Mouse (Mus musculus) heart, postnatal 0 days (tissue): ENCODE results near the gene Vangl2.

Experiments
- CTCF ChIP-seq: IDR thresholded peaks from 2 replicates; pipeline ENCODE4 v1.5.1; 2016; ENCODE audit warnings: antibody characterized with exemption, control low read depth, low read depth
- EP300 ChIP-seq: IDR thresholded peaks from 2 replicates; pipeline ENCODE4 v1.6.1; 2016; ENCODE audit warnings: antibody characterized with exemption, low read depth

DNA sequence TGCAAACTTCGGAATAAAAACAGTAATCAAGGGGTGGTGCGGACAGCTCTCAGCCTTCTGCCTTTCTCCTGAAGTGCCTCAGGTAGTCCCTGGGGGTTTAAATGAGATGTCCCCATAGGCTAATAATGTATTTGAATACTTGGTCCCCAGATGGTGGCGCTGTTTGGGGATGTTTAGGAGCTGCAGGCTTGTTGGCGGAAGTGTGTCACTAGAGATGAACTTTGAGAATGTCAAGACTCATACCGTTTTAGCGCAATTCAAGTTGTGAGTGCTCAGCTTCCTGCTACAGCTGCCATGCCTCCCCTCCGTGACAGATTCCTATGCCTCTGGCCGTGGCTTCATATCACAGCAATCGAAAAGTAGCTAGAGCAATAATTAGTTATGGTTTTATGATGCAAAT, 52.9 kb downstream of the Vangl2 start:
- TF ChIP-seq CTCF: no peak
- TF ChIP-seq EP300: no peak
